Mouse (Mus musculus) limb, embryonic 14.5 days (tissue): ENCODE results near the gene Spc24. TPM values are rescaled to one million over a fixed set of nuclear protein-coding genes. Genes with fewer than 3 reads are reported as not detected.

Experiments
- ATAC-seq: fragments of 200-750 bp; cut with Nextera tagmentation; 2 replicates; pipeline ENCODE4 v1.8.0; 2017; ENCODE audit warnings: low read depth, moderate number of reproducible peaks, moderate TSS enrichment; ENCODE audit not compliant: low FRiP score
- DNase-seq: peaks from one replicate; pipeline ENCODE4 v3.0.0-alpha.2; 2015; ENCODE audit warnings: low spot score
- H3K27ac ChIP-seq: fragments of 300-500 bp; sonication (generic); replicated peaks from 2 replicates; pipeline ENCODE4 v1.5.1; 2014; ENCODE audit warnings: low read depth, mild to moderate bottlenecking, low read length, moderate library complexity, mixed read lengths
- H3K27me3 ChIP-seq: fragments of 300-500 bp; sonication (generic); 2 replicates; pipeline ENCODE4 v1.6.1; 2014; ENCODE audit warnings: low read length, mixed read lengths; ENCODE audit not compliant: control insufficient read depth, insufficient read depth
- H3K36me3 ChIP-seq: fragments of 300-500 bp; sonication (generic); 2 replicates; pipeline ENCODE4 v1.6.1; 2014; ENCODE audit warnings: mild to moderate bottlenecking, low read length, moderate library complexity, mixed read lengths; ENCODE audit not compliant: control insufficient read depth, insufficient read depth
- H3K4me1 ChIP-seq: fragments of 300-500 bp; sonication (generic); 2 replicates; pipeline ENCODE4 v1.6.1; 2014; ENCODE audit warnings: antibody characterized with exemption, low read length, mixed read lengths; ENCODE audit not compliant: control insufficient read depth, insufficient read depth
- H3K4me2 ChIP-seq: fragments of 300-500 bp; sonication (generic); replicated peaks from 2 replicates; pipeline ENCODE4 v1.6.1; 2014; ENCODE audit warnings: low read depth, mild to moderate bottlenecking, low read length, moderate library complexity; ENCODE audit not compliant: severe bottlenecking
- H3K4me3 ChIP-seq: fragments of 300-500 bp; sonication (generic); replicated peaks from 2 replicates; pipeline ENCODE4 v1.5.1; 2014; ENCODE audit warnings: low read length
- H3K9ac ChIP-seq: fragments of 300-500 bp; sonication (generic); 2 replicates; pipeline ENCODE4 v1.6.1; 2014; ENCODE audit warnings: mild to moderate bottlenecking, low read depth, low read length, moderate library complexity; ENCODE audit not compliant: severe bottlenecking
- H3K9me3 ChIP-seq: fragments of 300-500 bp; sonication (generic); 2 replicates; pipeline ENCODE4 v1.6.1; 2016; ENCODE audit warnings: low read length; ENCODE audit not compliant: control insufficient read depth
- POLR2A ChIP-seq: fragments of 200-500 bp; IDR thresholded peaks from 2 replicates; pipeline ENCODE4 v1.8.0; 2012; ENCODE audit warnings: inconsistent platforms, mild to moderate bottlenecking, moderate library complexity, borderline replicate concordance; ENCODE audit not compliant: insufficient read depth, insufficient read length; ENCODE audit errors: extremely low read depth
- WGBS: fragments of 180-500 bp; shearing (Covaris S2); extraction: QIAGEN DNeasy Blood & Tissue Kit; methylation state at CpG from one replicate; pipeline ENCODE4 v1.1.7; 2014; 5-methylcytosine and 5-hydroxymethylcytosine counted together
- polyA plus RNA-seq, 2 experiments: library from polyadenylated mRNA; depleted of rRNA in 1 of 2; stranded (reverse) in 1 of 2; unstranded in 1 of 2; fragments of >200 nt; fragmentation: Nextera tagmentation in 1 of 2; extraction: Ambion mirVana in 1 of 2; gene quantifications; 2 replicates each; pipeline versions ENCODE4 v1.2.1 to v1.2.3; 2012 to 2014

Gene Spc24
- polyA plus RNA-seq, 2 experiments, result 68.8 to 84.3 TPM

GRCm38 (mm10) chr9:21769558-21770183, 9.6 kb upstream of the Spc24 start:
- DNase-seq, result no peak

GRCm38 (mm10) chr9:21768511-21769411, 8.7 kb upstream of the Spc24 start:
- 0 out of 2 replicates have a peak, but pooled peaks have one; percentile 12 for ATAC-seq
- Histone ChIP-seq H3K4me1 (peaks cover 23% of the 10 kb centered on the region), H3K4me3 (no peak overlapping the region), H3K4me2 (0 out of 2 replicates have a peak overlapping the region, but pooled peaks have one; percentile 1), H3K9me3 (no peaks in the 10 kb centered on the region), H3K9ac (0 out of 2 replicates have a peak overlapping the region, but pooled peaks have one; percentile 12), H3K27ac (peak overlapping the region; percentile 79), H3K27me3 (no peaks in the 10 kb centered on the region), H3K36me3 (peaks cover 63% of the 10 kb centered on the region)
- no peak for TF ChIP-seq POLR2A
- DNase-seq, result peak; percentile 41
- WGBS, result 41% methylated on average over 13 of the region's 13 CpGs

More at GRCm38 (mm10) chr9:21769558-21770183, 9.6 kb upstream of the Spc24 start:
- Histone ChIP-seq H3K36me3 (peaks cover 72% of the 10 kb centered on the region), H3K4me3 (no peak overlapping the region), H3K27ac (peak overlapping the region; percentile 79), H3K4me1 (peaks cover 23% of the 10 kb centered on the region), H3K9ac (no peak overlapping the region), H3K9me3 (no peaks in the 10 kb centered on the region), H3K27me3 (no peaks in the 10 kb centered on the region), H3K4me2 (no peak overlapping the region)
- no peak for ATAC-seq
- TF ChIP-seq POLR2A, result no peak
- 79% methylated on average over 26 of the region's 26 CpGs for WGBS

GRCm38 (mm10) chr9:21767896-21768295, 7.8 kb upstream of the Spc24 start:
- Histone ChIP-seq H3K9me3 (no peaks in the 10 kb centered on the region), H3K9ac (no peak overlapping the region), H3K4me1 (peaks cover 23% of the 10 kb centered on the region), H3K4me2 (peak overlapping the region; percentile 26; the same call in 1 of the 2 replicates), H3K27me3 (no peaks in the 10 kb centered on the region), H3K36me3 (peaks cover 56% of the 10 kb centered on the region), H3K4me3 (no peak overlapping the region), H3K27ac (peak overlapping the region; percentile 79)
- ATAC-seq (peak; percentile 82), DNase-seq (peak; percentile 79)
- WGBS, result 25% methylated on average over 11 of the region's 11 CpGs
- TF ChIP-seq POLR2A, result no peak

DNA sequence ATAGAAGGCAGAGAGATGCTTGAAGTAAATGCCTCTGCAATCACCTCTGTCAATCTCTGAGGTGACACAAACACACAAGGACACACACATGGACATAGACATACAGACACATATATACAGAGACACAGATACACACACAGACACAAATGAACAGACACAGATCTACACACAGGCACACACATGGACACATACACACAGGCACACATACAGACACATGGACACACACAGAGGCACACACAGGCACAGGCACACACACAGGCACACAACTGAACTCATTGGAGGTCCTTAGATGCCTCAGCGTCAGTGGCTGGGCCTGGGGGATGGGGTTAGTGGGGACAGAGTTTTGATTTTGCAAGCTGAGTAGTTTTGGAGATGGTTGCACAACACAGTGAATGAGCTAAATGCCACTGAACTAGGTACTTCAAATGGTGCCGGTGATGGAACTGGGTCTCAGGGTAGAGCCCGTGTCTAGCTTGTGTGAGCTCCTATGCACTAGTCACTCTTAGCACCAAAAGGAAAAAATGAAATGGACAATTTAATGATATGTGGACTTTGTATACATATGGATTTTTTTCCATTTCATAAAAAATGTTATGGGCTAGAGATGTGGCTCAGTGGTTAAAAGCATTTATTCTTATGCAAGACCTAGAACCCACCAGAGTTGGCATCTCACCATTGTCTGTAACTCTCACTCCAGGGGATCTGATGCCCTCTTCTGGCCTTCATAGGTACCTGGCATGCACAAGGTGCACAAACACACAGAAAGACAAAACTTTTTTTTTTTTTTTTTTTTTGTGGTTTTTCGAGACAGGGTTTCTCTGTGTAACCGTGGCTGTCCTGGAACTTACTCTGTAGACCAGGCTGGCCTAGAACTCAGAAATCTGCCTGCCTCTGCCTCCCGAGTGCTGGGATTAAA, 4.2 kb upstream of the Spc24 start:
- H3K9me3 ChIP-seq, result no peaks in the 10 kb centered on the region
- H3K36me3 ChIP-seq, result peaks cover 24% of the 10 kb centered on the region
- no peak overlapping the region for H3K4me3 ChIP-seq
- peaks cover 21% of the 10 kb centered on the region for H3K4me1 ChIP-seq
- ATAC-seq (no peak), DNase-seq (no peak)
- H3K4me2 ChIP-seq, result no peak overlapping the region
- no peak overlapping the region for H3K9ac ChIP-seq
- no peaks in the 10 kb centered on the region for H3K27me3 ChIP-seq
- no peak overlapping the region for H3K27ac ChIP-seq
- TF ChIP-seq POLR2A, result no peak
- 94% methylated on average over 6 of the region's 6 CpGs for WGBS
